Mouse (Mus musculus) cerebellum, adult 8-10 months (tissue): Measurements from ENCODE around the gene Syngr3.

Source experiments
- DNase-seq: peaks from one replicate; pipeline ENCODE4 v3.0.0; 2022

Syngr3 gene

GRCm38 (mm10) chr17:24644030-24644715, 45.6 kb downstream of the Syngr3 start:
- DNase-seq, result no peak

- no peak for DNase-seq
These were observed 46.9 kb downstream of the Syngr3 start for GRCm38 (mm10) chr17:24642791-24643343.

- DNase-seq, result no peak
These were observed 47.8 kb downstream of the Syngr3 start for GRCm38 (mm10) chr17:24641944-24642343.

GRCm38 (mm10) chr17:24640581-24640980, 49.2 kb downstream of the Syngr3 start:
- DNase-seq, result no peak

GRCm38 (mm10) chr17:24640119-24640518, 49.6 kb downstream of the Syngr3 start:
- DNase-seq, result no peak

GRCm38 (mm10) chr17:24639571-24639988, 50.2 kb downstream of the Syngr3 start:
- DNase-seq, result no peak

- no peak for DNase-seq
These were observed 50.9 kb downstream of the Syngr3 start for GRCm38 (mm10) chr17:24638840-24639239.

GRCm38 (mm10) chr17:24638214-24638613, 51.5 kb downstream of the Syngr3 start:
- DNase-seq, result no peak

- no peak for DNase-seq
These were observed 52.8 kb downstream of the Syngr3 start for GRCm38 (mm10) chr17:24636781-24637481.

- DNase-seq, result no peak
These were observed 54.1 kb downstream of the Syngr3 start for GRCm38 (mm10) chr17:24635694-24636093.
